17 mouse cellular contexts compared by ENCODE assay signal in the genomic region with DNA sequence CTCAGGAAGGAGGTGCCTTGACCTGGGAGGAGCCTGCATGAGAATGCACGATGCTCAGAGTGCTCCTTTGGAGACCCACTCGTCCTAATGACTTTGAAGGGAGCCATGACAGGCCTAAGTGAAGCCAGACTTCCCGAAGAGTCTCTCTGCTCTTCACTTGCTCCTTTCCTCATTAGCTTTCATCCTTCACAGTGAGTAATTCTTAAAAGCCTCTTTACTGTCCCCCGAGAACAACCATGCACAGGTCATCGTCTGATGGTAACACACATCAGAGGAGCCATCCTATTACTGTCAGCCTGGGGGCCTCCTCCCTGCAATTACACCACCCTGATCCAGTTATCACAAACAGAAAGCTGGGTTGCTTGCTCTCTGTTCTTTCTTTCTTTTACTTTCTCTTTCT.
DNase-seq lines count a peak whose midpoint lies in the region; ATAC-seq lines count a peak whose summit lies in the region.
"Had no signal": no experiment of that assay in that cellular context is flagged by ENCODE, and none has a peak within 500 bp of the region (broad histone marks: within the 10 kb centered on the region; RNA-seq: fewer than 3 reads in every experiment).

No protein-coding gene starts in this region.

- H3K4me1 ChIP-seq in forebrain, embryonic 13.5 days, result peaks cover 23% of the 10 kb centered on the region
- peaks cover 22% of the 10 kb centered on the region for H3K4me1 ChIP-seq in hindbrain, embryonic 16.5 days (ENCODE audit: control insufficient read depth, insufficient read depth, low read depth, low read length)
- peaks cover 11% of the 10 kb centered on the region for H3K4me1 ChIP-seq in neural tube, embryonic 14.5 days (ENCODE audit: control insufficient read depth, insufficient read depth, low read length)

- H3K27ac ChIP-seq in forebrain, embryonic 13.5 days, result peak overlapping the region; percentile 68
- H3K27ac ChIP-seq in hindbrain, embryonic 16.5 days (ENCODE audit: low read depth, low read length), result peak overlapping the region; percentile 7; the same call in 1 of the 2 replicates
- peak overlapping the region; percentile 62; the same call in 1 of the 2 replicates for H3K27ac ChIP-seq in neural tube, embryonic 14.5 days (ENCODE audit: low read depth, low read length)
- H3K27ac ChIP-seq: heart, embryonic 13.5 days; kidney, embryonic 15.5 days; limb, embryonic 10.5 days; liver, embryonic 14.5 days had no signal

- H3K27me3 ChIP-seq in forebrain, embryonic 13.5 days, result no peaks in the 10 kb centered on the region
- H3K27me3 ChIP-seq in hindbrain, embryonic 16.5 days (replicated peaks; ENCODE audit: control insufficient read depth, insufficient read depth, low read length), result no peaks in the 10 kb centered on the region
- no peaks in the 10 kb centered on the region for H3K27me3 ChIP-seq in neural tube, embryonic 14.5 days (ENCODE audit: control insufficient read depth, insufficient read depth, low read length)
- H3K27me3 ChIP-seq: CH12.LX; heart, embryonic 13.5 days; kidney, embryonic 15.5 days had no signal

- DNase-seq in embryo, embryonic 11 days, result peak; percentile 20
- DNase-seq in right cerebral cortex, adult 2 months (ENCODE audit: low spot score in 2 of 2), result no peak
- DNase-seq in right cerebral cortex, postnatal 4 days, result no peak
- no peak for DNase-seq in spleen, postnatal 14 days (ENCODE audit: low spot score in 2 of 2)
- DNase-seq: cerebellum, postnatal 25 days; layer of hippocampus, adult 9-11 months; lung, postnatal 4 days had no signal

- H3K4me2 ChIP-seq in forebrain, embryonic 13.5 days, result peak overlapping the region; percentile 13; the same call in 1 of the 2 replicates
- H3K4me2 ChIP-seq in hindbrain, embryonic 16.5 days (ENCODE audit: low read length), result no peak overlapping the region
- H3K4me2 ChIP-seq in neural tube, embryonic 14.5 days (ENCODE audit: low read depth, low read length), result no peak overlapping the region
- H3K4me2 ChIP-seq: heart, embryonic 13.5 days; kidney, embryonic 15.5 days had no signal

- H3K4me3 ChIP-seq in forebrain, embryonic 13.5 days, result no peak overlapping the region
- no peak overlapping the region for H3K4me3 ChIP-seq in hindbrain, embryonic 16.5 days (ENCODE audit: low read length)
- H3K4me3 ChIP-seq in neural tube, embryonic 14.5 days (ENCODE audit: low read depth, low read length), result no peak overlapping the region
- H3K4me3 ChIP-seq: erythroblast, embryonic 14.5 days; heart, embryonic 13.5 days; kidney, embryonic 15.5 days; limb, embryonic 10.5 days had no signal

- H3K9ac ChIP-seq in forebrain, embryonic 13.5 days, result no peak overlapping the region
- no peak overlapping the region for H3K9ac ChIP-seq in hindbrain, embryonic 16.5 days (ENCODE audit: low read depth, low read length)
- H3K9ac ChIP-seq in neural tube, embryonic 14.5 days (replicated peaks; ENCODE audit: low read depth, low read length), result no peak overlapping the region
- H3K9ac ChIP-seq: heart, embryonic 13.5 days; kidney, embryonic 15.5 days; liver, embryonic 14.5 days had no signal

- H3K36me3 ChIP-seq in forebrain, embryonic 13.5 days (ENCODE audit: poor library complexity, severe bottlenecking), result no peaks in the 10 kb centered on the region
- peaks cover 3% of the 10 kb centered on the region; the same call in 1 of the 2 replicates for H3K36me3 ChIP-seq in hindbrain, embryonic 16.5 days (ENCODE audit: control insufficient read depth, insufficient read depth, low read length)
- no peaks in the 10 kb centered on the region for H3K36me3 ChIP-seq in neural tube, embryonic 14.5 days (ENCODE audit: control insufficient read depth, insufficient read depth, low read length)
- H3K36me3 ChIP-seq: heart, embryonic 13.5 days; kidney, embryonic 15.5 days; limb, embryonic 10.5 days had no signal

- no peaks in the 10 kb centered on the region for H3K9me3 ChIP-seq in forebrain, embryonic 13.5 days (replicated peaks)
- no peaks in the 10 kb centered on the region for H3K9me3 ChIP-seq in hindbrain, embryonic 16.5 days (ENCODE audit: control insufficient read depth, low read length)
- H3K9me3 ChIP-seq in neural tube, embryonic 14.5 days (ENCODE audit: control insufficient read depth, low read length), result no peaks in the 10 kb centered on the region
- H3K9me3 ChIP-seq: heart, embryonic 13.5 days; kidney, embryonic 15.5 days; limb, embryonic 10.5 days had no signal

- peak; percentile 76; the same call in 1 of the 2 replicates for ATAC-seq in forebrain, embryonic 13.5 days
- peak; percentile 51; the same call in 1 of the 2 replicates for ATAC-seq in hindbrain, embryonic 16.5 days
- ATAC-seq in neural tube, embryonic 14.5 days (ENCODE audit: low read depth), result peak; percentile 44; the same call in 1 of the 2 replicates
- ATAC-seq: Patski had no signal

- 14% methylated on average over 5 of the region's 5 CpGs for WGBS in forebrain, embryonic 13.5 days
- 12% methylated on average over 5 of the region's 5 CpGs for WGBS in hindbrain, embryonic 16.5 days
- WGBS in neural tube, embryonic 14.5 days, result 22% methylated on average over 5 of the region's 5 CpGs

Comparison
In these comparisons a context has a peak if more than half of its experiments do, and no peak if none do; other contexts are left out.
1. H3K27ac ChIP-seq: peak in every context shown above with its lines; median percentile 68 in forebrain, embryonic 13.5 days; 62 in neural tube, embryonic 14.5 days; 7 in hindbrain, embryonic 16.5 days.